Mouse (Mus musculus): Measurements from ENCODE around the gene Vps41. TPM values are rescaled to one million over a fixed set of nuclear protein-coding genes. Genes with fewer than 3 reads are reported as not detected.
A peak's percentile ranks its signal among the peaks of the same experiment; 100 is the strongest.

The Vps41 gene
- total and polyA plus RNA-seq, 3 experiments, result 26.0 to 27.2 TPM; not detected in 1

GRCm38 (mm10) chr13:18849563-18849962 is 132.5 kb downstream of the Vps41 start (continued):
- TF ChIP-seq CHD2 (IDR thresholded peaks at IDR 0.05; ENCODE audit: low read length) (no peak), POLR2AphosphoS2 (IDR thresholded peaks at IDR 0.05; ENCODE audit: low read length) (no peak), JUND (IDR thresholded peaks at IDR 0.05; ENCODE audit: low read depth, low read length) (no peak)

GRCm38 (mm10) chr13:18851182-18851581 is 134.1 kb downstream of the Vps41 start:
- no peaks in the 10 kb centered on the region for H3K4me1 ChIP-seq (ENCODE audit: control insufficient read depth in 1 of 2, insufficient read depth in 2 of 2, low read length in 2 of 2)
- no peak for TF ChIP-seq UBTF (IDR thresholded peaks at IDR 0.05; ENCODE audit: borderline replicate concordance, insufficient read depth, low read depth, low read length)
- peak; percentile 31; the same call in 1 of the 2 replicates for TF ChIP-seq USF1 (IDR thresholded peaks at IDR 0.05; ENCODE audit: low read depth, low read length)
- H3K79me2 ChIP-seq (ENCODE audit: control insufficient read depth, insufficient read depth, low read length, poor library complexity), result no peaks in the 10 kb centered on the region
- H3K4me3 ChIP-seq (ENCODE audit: control insufficient read depth in 1 of 2, insufficient read depth in 1 of 2, low read depth in 2 of 2, low read length in 2 of 2), result no peak overlapping the region
- H3K27ac ChIP-seq (ENCODE audit: control insufficient read depth, low read depth, low read length), result no peak overlapping the region
- no peaks in the 10 kb centered on the region for H3K36me3 ChIP-seq (ENCODE audit: control insufficient read depth in 1 of 2, insufficient read depth in 2 of 2, low read length in 2 of 2)
- no peaks in the 10 kb centered on the region for H3K9me3 ChIP-seq (replicated peaks; ENCODE audit: insufficient read depth, low read length)
- DNase-seq (ENCODE audit: low read depth, low spot score), result no peak
- no peak overlapping the region for H3K9ac ChIP-seq (ENCODE audit: control insufficient read depth, low read depth, low read length, poor library complexity, severe bottlenecking)
- H3K27me3 ChIP-seq (ENCODE audit: control insufficient read depth in 1 of 2, insufficient read depth in 2 of 2, low read length in 2 of 2), result no peaks in the 10 kb centered on the region

- no peak overlapping the region for H3K9ac ChIP-seq (ENCODE audit: control insufficient read depth, low read depth, low read length, poor library complexity, severe bottlenecking)
- H3K79me2 ChIP-seq (ENCODE audit: control insufficient read depth, insufficient read depth, low read length, poor library complexity), result no peaks in the 10 kb centered on the region
- no peak overlapping the region for H3K27ac ChIP-seq (ENCODE audit: control insufficient read depth, low read depth, low read length)
- no peak overlapping the region for H3K4me3 ChIP-seq (ENCODE audit: control insufficient read depth in 1 of 2, insufficient read depth in 1 of 2, low read depth in 2 of 2, low read length in 2 of 2)
- no peak for DNase-seq (ENCODE audit: low read depth, low spot score)
- no peaks in the 10 kb centered on the region for H3K9me3 ChIP-seq (replicated peaks; ENCODE audit: insufficient read depth, low read length)
- no peaks in the 10 kb centered on the region for H3K27me3 ChIP-seq (ENCODE audit: control insufficient read depth in 1 of 2, insufficient read depth in 2 of 2, low read length in 2 of 2)
- no peaks in the 10 kb centered on the region for H3K4me1 ChIP-seq (ENCODE audit: control insufficient read depth in 1 of 2, insufficient read depth in 2 of 2, low read length in 2 of 2)
- TF ChIP-seq KAT2A (conservative IDR thresholded peaks at IDR 0.05; ENCODE audit: low read depth, low read length) (no peak), E2F4 (IDR thresholded peaks at IDR 0.05; ENCODE audit: borderline replicate concordance, low read depth, low read length) (no peak), MAFK (IDR thresholded peaks at IDR 0.05; ENCODE audit: borderline replicate concordance, low read depth, low read length) (no peak), USF1 (IDR thresholded peaks at IDR 0.05; ENCODE audit: low read depth, low read length) (no peak), GATA1 (IDR thresholded peaks at IDR 0.05; ENCODE audit: low read depth, low read length) (no peak), CHD1 (IDR thresholded peaks at IDR 0.05; ENCODE audit: low read depth, low read length) (no peak), NELFE (IDR thresholded peaks at IDR 0.05; ENCODE audit: low read depth, low read length) (no peak), ELF1 (IDR thresholded peaks at IDR 0.05; ENCODE audit: low read depth, low read length) (no peak)
- no peaks in the 10 kb centered on the region for H3K36me3 ChIP-seq (ENCODE audit: control insufficient read depth in 1 of 2, insufficient read depth in 2 of 2, low read length in 2 of 2)
Measured at GRCm38 (mm10) chr13:18852718-18853117, 135.6 kb downstream of the Vps41 start.

All from MEL (cell line).